Mouse (Mus musculus): ENCODE measurements around the gene Zfp131. TPM values are rescaled to one million over a fixed set of nuclear protein-coding genes. Genes with fewer than 3 reads are reported as not detected.

Zfp131 gene
- 16.2 and 16.5 TPM in 2 replicates for polyA plus RNA-seq (2015; fragmentation: Nextera tagmentation; extraction: Ambion mirVana)

DNA sequence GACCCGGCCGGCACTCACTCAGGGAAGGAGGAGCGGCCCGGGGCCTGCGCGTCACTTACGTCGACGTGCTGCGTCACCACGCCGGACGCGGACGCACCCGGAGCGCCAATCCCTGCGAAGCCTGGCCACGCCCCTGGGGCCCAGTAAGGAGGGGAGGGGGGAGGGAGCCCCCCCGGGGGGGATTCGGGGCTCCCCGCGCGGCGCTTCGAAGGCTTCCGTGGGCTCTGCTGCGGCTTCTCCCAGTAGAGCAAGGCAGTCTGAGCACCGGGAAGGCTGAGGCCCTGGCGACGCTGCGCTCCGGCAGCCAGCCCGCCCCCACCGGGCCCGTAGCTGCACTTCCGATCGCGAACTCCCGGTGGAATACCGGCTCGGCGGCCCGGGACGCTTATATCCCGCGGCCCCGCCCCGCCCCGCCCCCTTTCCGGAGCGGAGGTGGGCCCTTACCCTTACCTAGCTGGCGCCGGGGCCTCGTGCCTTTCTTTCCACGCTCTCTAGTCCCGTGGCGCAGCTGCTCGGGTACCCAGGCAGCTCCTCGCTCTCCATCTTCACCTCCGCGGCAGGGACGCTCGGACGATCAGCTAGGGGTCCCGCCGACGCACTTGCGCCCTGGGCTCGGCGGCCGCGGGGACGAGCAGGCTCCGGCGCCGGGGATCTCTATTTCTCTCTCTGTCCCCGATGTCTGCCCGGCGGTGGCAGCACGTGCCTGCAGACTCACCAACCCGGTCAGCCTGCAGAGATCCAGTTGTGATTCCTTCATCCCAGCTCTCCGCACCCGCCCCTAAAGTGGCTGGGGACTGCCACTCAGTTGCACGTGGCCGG is at the start of gene Zfp131:
Gene Zfp131, minus strand, starts transcription at position 129 of the 819 bp plus-strand sequence.

DNA sequence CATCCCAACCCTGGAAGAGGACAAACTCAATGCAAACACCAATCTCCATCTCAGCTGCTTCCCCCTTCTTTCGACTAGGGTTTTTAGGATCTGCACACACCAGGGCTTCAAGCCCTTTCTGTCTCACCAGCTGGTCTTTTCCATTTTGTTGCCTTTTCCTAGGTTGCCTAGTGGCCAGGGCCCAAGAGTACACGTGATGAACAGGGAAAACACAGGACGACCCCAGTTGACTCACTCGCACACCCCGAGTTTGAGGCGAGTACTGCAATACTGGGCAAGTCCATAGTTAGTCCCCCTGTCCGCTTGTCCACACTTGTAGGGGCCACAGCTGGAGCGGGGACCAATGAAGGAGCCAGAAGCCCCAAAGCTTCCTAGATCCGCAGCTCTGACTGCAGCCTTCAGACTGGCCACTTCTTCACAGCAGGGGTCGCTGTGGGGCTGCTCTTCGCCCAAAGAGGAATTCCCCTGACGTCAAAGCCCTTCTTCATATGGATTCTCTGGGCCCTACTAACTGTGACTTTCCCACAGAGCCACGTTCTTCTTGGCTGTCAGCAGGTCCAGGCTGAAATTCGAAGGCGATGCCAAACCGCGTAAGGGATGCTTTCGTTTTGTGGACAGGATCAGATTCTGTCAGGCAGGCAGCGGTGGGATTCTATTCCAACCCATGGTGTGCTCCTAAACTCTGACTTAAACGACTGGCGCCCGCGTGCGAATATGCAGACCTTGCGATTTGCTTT is 44.8 kb upstream of the Zfp131 start, which contains the start of gene D13Ertd608e:
Gene D13Ertd608e, plus strand, starts transcription at position 687 of the 737 bp plus-strand sequence.

DNA sequence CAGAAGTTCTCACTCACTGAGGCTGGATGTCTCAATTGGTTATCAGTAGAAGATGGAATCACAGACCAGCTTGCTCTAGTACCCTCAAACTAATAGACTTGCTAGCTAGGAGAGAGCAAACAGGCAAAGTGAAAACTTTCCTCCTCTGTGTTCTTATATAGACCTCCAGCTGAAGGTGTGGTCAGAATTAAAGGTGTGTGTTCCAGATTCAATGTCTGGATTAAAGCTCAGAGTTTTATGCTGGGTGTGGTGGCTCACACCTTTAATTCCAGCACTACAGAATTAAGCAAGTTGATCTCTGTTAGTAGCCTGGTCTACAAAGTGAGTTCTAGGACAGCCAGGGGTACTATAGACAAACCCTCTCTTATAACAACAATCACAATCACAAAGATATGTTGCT is 39.4 kb upstream of the Zfp131 start, which contains the start of gene AF067063:
Gene AF067063, minus strand, starts transcription at position 101 of the 400 bp plus-strand sequence.

DNA sequence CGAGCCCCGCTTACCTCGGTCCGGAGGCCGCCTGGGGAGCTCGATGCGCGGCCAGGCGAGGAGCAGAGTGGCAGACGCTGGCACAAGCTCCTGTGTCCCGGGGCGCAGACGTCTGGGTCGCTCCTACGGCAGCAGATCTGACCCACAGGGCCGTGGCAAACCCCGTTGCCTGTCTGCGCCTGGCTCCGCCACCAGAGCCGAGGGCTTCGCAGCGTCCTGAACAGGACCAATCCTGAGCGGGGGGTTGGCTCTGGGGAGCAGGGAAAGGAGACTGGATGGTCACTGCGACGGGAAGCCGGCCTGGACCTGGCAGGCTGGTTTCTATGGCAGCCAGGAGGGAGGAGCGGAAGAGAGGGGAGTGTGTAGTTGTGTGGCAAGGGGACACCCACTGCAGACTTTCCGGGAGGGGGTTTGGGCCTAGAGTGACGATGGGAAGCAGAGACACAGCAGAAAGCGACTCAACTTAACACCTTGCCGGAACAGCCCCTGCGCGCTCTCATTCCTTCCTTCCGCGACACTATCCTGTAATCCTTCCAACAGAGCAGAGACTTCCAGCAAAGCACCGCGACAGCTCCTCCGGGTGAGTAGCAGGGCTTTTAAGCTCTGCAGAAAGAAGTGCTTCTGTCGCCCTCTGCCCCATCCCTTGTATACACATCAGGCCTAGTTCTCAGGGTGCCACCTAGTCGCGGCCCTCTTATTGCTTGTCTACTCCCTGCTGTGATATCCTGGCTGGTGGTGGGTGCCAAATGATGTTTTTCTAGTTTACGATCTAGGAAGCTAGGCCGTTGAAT is 34.8 kb downstream of the Zfp131 start, which contains the start of gene Nim1k:
Gene Nim1k, minus strand, starts transcription at position 202 of the 791 bp plus-strand sequence.

Other genes starting within 250 kb of the Zfp131 start
- gene Ccl28, start 167.1 kb downstream of the Zfp131 start, polyA plus RNA-seq (2015; fragmentation: Nextera tagmentation; extraction: Ambion mirVana) = 0.09 and 0.13 TPM in 2 replicates
- 35.3 and 53.4 TPM in 2 replicates for gene Hmgcs1, start 100.5 kb downstream of the Zfp131 start, polyA plus RNA-seq (2015; fragmentation: Nextera tagmentation; extraction: Ambion mirVana)
- gene Nim1k, start 35.0 kb downstream of the Zfp131 start, polyA plus RNA-seq (2015; fragmentation: Nextera tagmentation; extraction: Ambion mirVana) = 1.4 TPM in 2 replicates
- not detected in 2 replicates for gene AF067063, start 39.3 kb upstream of the Zfp131 start, polyA plus RNA-seq (2015; fragmentation: Nextera tagmentation; extraction: Ambion mirVana)
- gene D13Ertd608e, start 45.1 kb upstream of the Zfp131 start, polyA plus RNA-seq (2015; fragmentation: Nextera tagmentation; extraction: Ambion mirVana) = not detected in 2 replicates
- gene Tcstv1, start 103.9 kb upstream of the Zfp131 start, polyA plus RNA-seq (2015; fragmentation: Nextera tagmentation; extraction: Ambion mirVana) = not detected in 2 replicates
- not detected in 2 replicates for gene Gm21761, start 138.4 kb upstream of the Zfp131 start, polyA plus RNA-seq (2015; fragmentation: Nextera tagmentation; extraction: Ambion mirVana)
- not detected in 2 replicates for gene B020031M17Rik, start 159.9 kb upstream of the Zfp131 start, polyA plus RNA-seq (2015; fragmentation: Nextera tagmentation; extraction: Ambion mirVana)
- not detected in 2 replicates for gene Gm36079, start 236.1 kb upstream of the Zfp131 start, polyA plus RNA-seq (2015; fragmentation: Nextera tagmentation; extraction: Ambion mirVana)